Mouse (Mus musculus) lung, embryonic 14.5 days (tissue): Measurements from ENCODE around the gene Olfr346. TPM values are rescaled to one million over a fixed set of nuclear protein-coding genes. Genes with fewer than 3 reads are reported as not detected.

ENCODE experiments used
- ATAC-seq: fragments of 200-750 bp; cut with Nextera tagmentation; 2 replicates; pipeline ENCODE4 v1.8.0; 2017; ENCODE audit warnings: mild to moderate bottlenecking, moderate TSS enrichment, moderate library complexity; ENCODE audit not compliant: insufficient read depth
- DNase-seq: peaks from one replicate; pipeline ENCODE4 v3.0.0-alpha.2; 2015
- H3K27ac ChIP-seq: fragments of 300-500 bp; sonication (generic); 2 replicates; pipeline ENCODE4 v1.5.1; 2014; ENCODE audit warnings: low read depth, mild to moderate bottlenecking, moderate library complexity
- H3K27me3 ChIP-seq: fragments of 300-500 bp; sonication (generic); 2 replicates; pipeline ENCODE4 v1.6.1; 2014; ENCODE audit warnings: low read length, control low read depth; ENCODE audit not compliant: insufficient read depth
- H3K36me3 ChIP-seq: fragments of 300-500 bp; sonication (generic); 2 replicates; pipeline ENCODE4 v1.6.1; 2014; ENCODE audit warnings: control low read depth; ENCODE audit not compliant: insufficient read depth
- H3K4me1 ChIP-seq: fragments of 300-500 bp; sonication (generic); 2 replicates; pipeline ENCODE4 v1.6.1; 2014; ENCODE audit warnings: antibody characterized with exemption, control low read depth; ENCODE audit not compliant: insufficient read depth
- H3K4me2 ChIP-seq: fragments of 300-500 bp; sonication (generic); 2 replicates; pipeline ENCODE4 v1.6.1; 2014; ENCODE audit warnings: mild to moderate bottlenecking
- H3K4me3 ChIP-seq: fragments of 300-500 bp; sonication (generic); 2 replicates; pipeline ENCODE4 v1.5.1; 2014; ENCODE audit warnings: low read depth, low read length
- H3K9ac ChIP-seq: fragments of 300-500 bp; sonication (generic); 2 replicates; pipeline ENCODE4 v1.6.1; 2014
- H3K9me3 ChIP-seq: fragments of 300-500 bp; sonication (generic); 2 replicates; pipeline ENCODE4 v1.6.1; 2016; ENCODE audit warnings: low read depth, low read length, control low read depth
- CTCF ChIP-seq: IDR thresholded peaks from 2 replicates; pipeline ENCODE4 v1.5.1; 2016; ENCODE audit warnings: antibody characterized with exemption, low read depth
- whole genome bisulfite sequencing: fragments of 180-500 bp; shearing (Covaris S2); extraction: QIAGEN DNeasy Blood & Tissue Kit; methylation state at CpG from one replicate; pipeline ENCODE4 v1.1.7; 2014; 5-methylcytosine and 5-hydroxymethylcytosine counted together
- polyA plus RNA-seq: library from polyadenylated mRNA; unstranded; fragments of >200 nt; fragmentation: Nextera tagmentation; extraction: Ambion mirVana; gene quantifications from 2 replicates; pipeline ENCODE4 v1.2.1, GENCODE M21; 2014

The Olfr346 gene
- not detected in 2 replicates for polyA plus RNA-seq

- H3K9me3 ChIP-seq, result no peaks in the 10 kb centered on the region
- no peak for ATAC-seq
- no peaks in the 10 kb centered on the region for H3K4me1 ChIP-seq
- no peak within 1 kb of the TSS for H3K9ac ChIP-seq
- DNase-seq, result no peak
- no peak within 1 kb of the TSS for H3K27ac ChIP-seq
- H3K27me3 ChIP-seq, result no peaks in the 10 kb centered on the region
- TF ChIP-seq CTCF, result no peak
- H3K4me3 ChIP-seq, result no peak within 1 kb of the TSS
- H3K4me2 ChIP-seq, result no peak within 1 kb of the TSS
- 96% methylated on average over 1 of the region's 1 CpGs for WGBS
- no peaks in the 10 kb centered on the region for H3K36me3 ChIP-seq
These were observed at the start of gene Olfr346 for GRCm38 (mm10) chr2:36685488-36685887. Gene Olfr346 (plus strand): TSS chr2:36685788.

DNA sequence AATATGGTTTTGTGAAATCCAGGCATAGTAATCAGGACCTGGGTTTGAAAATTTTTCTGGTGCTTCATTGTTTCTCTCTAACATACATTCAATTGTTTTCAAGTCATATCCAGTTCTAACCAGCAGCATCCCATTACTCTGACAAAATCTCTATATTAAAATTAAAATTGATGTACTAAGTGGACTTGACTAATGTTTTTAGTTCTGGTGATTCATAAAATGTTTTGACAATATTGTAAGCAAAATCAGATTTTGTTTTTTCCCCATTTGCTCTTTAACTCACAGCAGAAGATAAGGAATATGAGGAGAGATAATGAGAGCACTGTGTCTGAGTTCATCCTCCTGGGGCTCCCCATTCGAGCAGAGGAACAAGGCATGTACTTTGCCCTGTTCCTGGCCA, 45.8 kb upstream of the Olfr346 start, which contains the start of gene Olfr345:
TSS of gene Olfr345 (plus strand) at position 301 of the 400 bp plus-strand sequence.
- TF ChIP-seq CTCF, result no peak
- H3K4me3 ChIP-seq, result no peak within 1 kb of the TSS
- H3K9me3 ChIP-seq, result no peaks in the 10 kb centered on the region; the same call in 1 of the 2 replicates
- no peaks in the 10 kb centered on the region for H3K4me1 ChIP-seq
- no peaks in the 10 kb centered on the region for H3K36me3 ChIP-seq
- no peak within 1 kb of the TSS for H3K27ac ChIP-seq
- DNase-seq (no peak), ATAC-seq (no peak)
- no peak within 1 kb of the TSS for H3K4me2 ChIP-seq
- WGBS, result 58% methylated on average over 1 of the region's 1 CpGs
- no peaks in the 10 kb centered on the region for H3K27me3 ChIP-seq
- H3K9ac ChIP-seq, result no peak within 1 kb of the TSS

GRCm38 (mm10) chr2:36731602-36732001, 46.0 kb downstream of the Olfr346 start, which contains the start of gene Olfr347:
Gene Olfr347 (plus strand): TSS chr2:36731902.
- no peak for TF ChIP-seq CTCF
- no peak within 1 kb of the TSS for H3K4me2 ChIP-seq

DNA sequence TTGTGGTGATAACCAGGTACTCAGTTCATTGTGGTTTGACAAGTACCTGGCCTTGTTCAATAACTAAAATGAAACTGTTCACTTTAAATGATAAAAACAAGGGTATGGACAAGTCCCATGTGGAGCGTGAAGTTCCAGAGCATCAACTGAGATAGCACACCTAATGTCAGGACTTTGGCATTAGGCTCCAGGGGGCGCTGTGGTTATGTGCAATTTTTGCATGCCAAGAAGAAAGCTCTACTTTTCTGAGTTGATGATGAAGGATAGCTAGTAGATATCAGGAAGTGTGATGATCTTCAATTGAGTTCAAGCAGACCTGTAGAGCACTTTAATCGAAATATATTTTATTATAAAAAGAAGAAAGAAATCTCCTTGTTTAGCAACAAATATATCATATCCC, 50.6 kb downstream of the Olfr346 start:
- Histone ChIP-seq H3K4me1 (no peaks in the 10 kb centered on the region), H3K4me3 (no peak overlapping the region), H3K9me3 (no peaks in the 10 kb centered on the region), H3K4me2 (no peak overlapping the region), H3K27ac (no peak overlapping the region), H3K36me3 (no peaks in the 10 kb centered on the region), H3K27me3 (no peaks in the 10 kb centered on the region), H3K9ac (no peak overlapping the region)
- TF ChIP-seq CTCF, result no peak
- no peak for ATAC-seq
- no peak for DNase-seq
- 56% methylated on average over 3 of the region's 3 CpGs for WGBS

More at GRCm38 (mm10) chr2:36731602-36732001, 46.0 kb downstream of the Olfr346 start, which contains the start of gene Olfr347:
- Histone ChIP-seq H3K4me3 (no peak within 1 kb of the TSS), H3K4me1 (no peaks in the 10 kb centered on the region), H3K9me3 (no peaks in the 10 kb centered on the region), H3K27me3 (no peaks in the 10 kb centered on the region), H3K9ac (no peak within 1 kb of the TSS), H3K27ac (no peak within 1 kb of the TSS), H3K36me3 (no peaks in the 10 kb centered on the region)
- no peak for ATAC-seq
- DNase-seq, result no peak

Other genes starting within 250 kb of the Olfr346 start
- gene Olfr340, start 233.2 kb upstream of the Olfr346 start, polyA plus RNA-seq, result not detected in 2 replicates
- gene Olfr341, start 203.3 kb upstream of the Olfr346 start, polyA plus RNA-seq, result not detected in 2 replicates
- gene Olfr342, start 160.8 kb upstream of the Olfr346 start, polyA plus RNA-seq, result not detected in 2 replicates
- gene Olfr344, start 119.1 kb upstream of the Olfr346 start, polyA plus RNA-seq, result not detected in 2 replicates
- not detected in 2 replicates for gene Olfr345, start 45.7 kb upstream of the Olfr346 start, polyA plus RNA-seq
- not detected in 2 replicates for gene Olfr347, start 46.1 kb downstream of the Olfr346 start, polyA plus RNA-seq
- gene Olfr348, start 98.5 kb downstream of the Olfr346 start, polyA plus RNA-seq, result not detected in 2 replicates
- gene Olfr50, start 104.8 kb downstream of the Olfr346 start, polyA plus RNA-seq, result not detected in 2 replicates
- gene Olfr3, start 131.2 kb downstream of the Olfr346 start, polyA plus RNA-seq, result not detected in 2 replicates
- not detected in 2 replicates for gene Olfr350, start 160.5 kb downstream of the Olfr346 start, polyA plus RNA-seq
- not detected in 2 replicates for gene Olfr351, start 176.9 kb downstream of the Olfr346 start, polyA plus RNA-seq
- not detected in 2 replicates for gene Olfr352, start 182.7 kb downstream of the Olfr346 start, polyA plus RNA-seq
- not detected in 2 replicates for gene Olfr353, start 207.1 kb downstream of the Olfr346 start, polyA plus RNA-seq
- not detected in 2 replicates for gene Olfr354, start 219.9 kb downstream of the Olfr346 start, polyA plus RNA-seq
- not detected in 2 replicates for gene Olfr355, start 243.1 kb downstream of the Olfr346 start, polyA plus RNA-seq